Mouse (Mus musculus): ENCODE results near the gene Pcolce. TPM values are rescaled to one million over a fixed set of nuclear protein-coding genes. Genes with fewer than 3 reads are reported as not detected.

Gene Pcolce
- 153 and 165 TPM in 2 replicates for polyA plus RNA-seq (2016; fragmentation: Nextera tagmentation; extraction: Ambion mirVana)

GRCm38 (mm10) chr5:137613550-137613949 is at the start of gene Pcolce:
Gene Pcolce, minus strand, starts transcription at chr5:137613784.
- peak; percentile 33 for DNase-seq (ENCODE audit: low spot score)
- no peaks in the 10 kb centered on the region for H3K9me3 ChIP-seq (replicated peaks)
- 0 out of 2 replicates have a peak within 1 kb of the TSS, but pooled peaks have one; percentile 2 for H3K4me3 ChIP-seq
- peak within 1 kb of the TSS; percentile 96 for H3K27ac ChIP-seq
- H3K4me1 ChIP-seq, result peaks cover 57% of the 10 kb centered on the region
- WGBS, result 49% methylated on average over 11 of the region's 11 CpGs
- no peaks in the 10 kb centered on the region for H3K27me3 ChIP-seq (ENCODE audit: low read depth, poor library complexity, severe bottlenecking)
- H3K36me3 ChIP-seq, result peaks cover 3% of the 10 kb centered on the region

- DNase-seq (ENCODE audit: low spot score), result no peak
- Histone ChIP-seq H3K4me1 (no peaks in the 10 kb centered on the region), H3K9me3 (replicated peaks) (no peaks in the 10 kb centered on the region), H3K4me3 (no peak overlapping the region), H3K27me3 (ENCODE audit: low read depth, poor library complexity, severe bottlenecking) (no peaks in the 10 kb centered on the region), H3K36me3 (peaks cover 94% of the 10 kb centered on the region), H3K27ac (no peak overlapping the region)
- WGBS, result 85% methylated on average over 9 of the region's 9 CpGs
These were observed 49.5 kb upstream of the Pcolce start for GRCm38 (mm10) chr5:137663057-137663456.

GRCm38 (mm10) chr5:137660064-137660688 is 46.6 kb upstream of the Pcolce start:
- H3K27ac ChIP-seq, result no peak overlapping the region
- 85% methylated on average over 6 of the region's 6 CpGs for WGBS
- no peaks in the 10 kb centered on the region for H3K27me3 ChIP-seq (ENCODE audit: low read depth, poor library complexity, severe bottlenecking)
- no peak for DNase-seq (ENCODE audit: low spot score)
- H3K36me3 ChIP-seq, result peaks cover 71% of the 10 kb centered on the region
- H3K4me1 ChIP-seq, result peaks cover 3% of the 10 kb centered on the region; the same call in 1 of the 2 replicates
- H3K4me3 ChIP-seq, result no peak overlapping the region
- no peaks in the 10 kb centered on the region for H3K9me3 ChIP-seq (replicated peaks)

- H3K4me3 ChIP-seq, result no peak overlapping the region
- DNase-seq (ENCODE audit: low spot score), result peak; percentile 56
- H3K27me3 ChIP-seq (ENCODE audit: low read depth, poor library complexity, severe bottlenecking), result no peaks in the 10 kb centered on the region
- WGBS, result 37% methylated on average over 6 of the region's 6 CpGs
- no peak overlapping the region for H3K27ac ChIP-seq
- peaks cover 3% of the 10 kb centered on the region; the same call in 1 of the 2 replicates for H3K4me1 ChIP-seq
- peaks cover 71% of the 10 kb centered on the region for H3K36me3 ChIP-seq
- H3K9me3 ChIP-seq (replicated peaks), result no peaks in the 10 kb centered on the region
These were observed 43.4 kb upstream of the Pcolce start for GRCm38 (mm10) chr5:137656977-137657376.

GRCm38 (mm10) chr5:137654746-137655145 is 41.2 kb upstream of the Pcolce start:
- 79% methylated on average over 6 of the region's 7 CpGs for WGBS
- H3K27ac ChIP-seq, result no peak overlapping the region
- H3K9me3 ChIP-seq (replicated peaks), result no peaks in the 10 kb centered on the region
- H3K4me3 ChIP-seq, result no peak overlapping the region
- DNase-seq (ENCODE audit: low spot score), result no peak
- peaks cover 9% of the 10 kb centered on the region for H3K4me1 ChIP-seq
- H3K36me3 ChIP-seq, result peaks cover 62% of the 10 kb centered on the region
- no peaks in the 10 kb centered on the region for H3K27me3 ChIP-seq (ENCODE audit: low read depth, poor library complexity, severe bottlenecking)

- Histone ChIP-seq H3K4me3 (no peak overlapping the region), H3K27me3 (ENCODE audit: low read depth, poor library complexity, severe bottlenecking) (no peaks in the 10 kb centered on the region), H3K36me3 (peaks cover 48% of the 10 kb centered on the region), H3K4me1 (peaks cover 22% of the 10 kb centered on the region), H3K9me3 (replicated peaks) (no peaks in the 10 kb centered on the region), H3K27ac (no peak overlapping the region)
- no peak for DNase-seq (ENCODE audit: low spot score)
- WGBS, result 94% methylated on average over 10 of the region's 10 CpGs
These were observed 39.8 kb upstream of the Pcolce start for GRCm38 (mm10) chr5:137653366-137653765.

GRCm38 (mm10) chr5:137652474-137652873 is 38.9 kb upstream of the Pcolce start:
- no peak overlapping the region for H3K4me3 ChIP-seq
- H3K27ac ChIP-seq, result 0 out of 2 replicates have a peak overlapping the region, but pooled peaks have one; percentile 30
- H3K9me3 ChIP-seq (replicated peaks), result no peaks in the 10 kb centered on the region
- peaks cover 43% of the 10 kb centered on the region for H3K36me3 ChIP-seq
- H3K27me3 ChIP-seq (ENCODE audit: low read depth, poor library complexity, severe bottlenecking), result no peaks in the 10 kb centered on the region
- WGBS, result 25% methylated on average over 3 of the region's 3 CpGs
- DNase-seq (ENCODE audit: low spot score), result peak; percentile 74
- H3K4me1 ChIP-seq, result peaks cover 31% of the 10 kb centered on the region

GRCm38 (mm10) chr5:137649669-137650571 is 36.3 kb upstream of the Pcolce start:
- H3K4me3 ChIP-seq, result peak overlapping the region; percentile 28; the same call in 1 of the 2 replicates
- peak; percentile 50 for DNase-seq (ENCODE audit: low spot score)
- no peaks in the 10 kb centered on the region for H3K9me3 ChIP-seq (replicated peaks)
- peak overlapping the region; percentile 53 for H3K27ac ChIP-seq
- H3K27me3 ChIP-seq (ENCODE audit: low read depth, poor library complexity, severe bottlenecking), result peaks cover 25% of the 10 kb centered on the region
- WGBS, result 11% methylated on average over 18 of the region's 18 CpGs
- H3K36me3 ChIP-seq, result peaks cover 36% of the 10 kb centered on the region
- peaks cover 45% of the 10 kb centered on the region for H3K4me1 ChIP-seq

GRCm38 (mm10) chr5:137649251-137649650 is 35.7 kb upstream of the Pcolce start:
- WGBS, result 59% methylated on average over 4 of the region's 4 CpGs
- Histone ChIP-seq H3K27me3 (ENCODE audit: low read depth, poor library complexity, severe bottlenecking) (peaks cover 32% of the 10 kb centered on the region), H3K27ac (peak overlapping the region; percentile 77), H3K9me3 (replicated peaks) (no peaks in the 10 kb centered on the region), H3K4me1 (peaks cover 49% of the 10 kb centered on the region), H3K4me3 (no peak overlapping the region), H3K36me3 (peaks cover 30% of the 10 kb centered on the region)
- no peak for DNase-seq (ENCODE audit: low spot score)

- peak; percentile 43 for DNase-seq (ENCODE audit: low spot score)
- Histone ChIP-seq H3K4me1 (peaks cover 54% of the 10 kb centered on the region), H3K36me3 (peaks cover 23% of the 10 kb centered on the region), H3K9me3 (replicated peaks) (no peaks in the 10 kb centered on the region), H3K27me3 (ENCODE audit: low read depth, poor library complexity, severe bottlenecking) (peaks cover 44% of the 10 kb centered on the region), H3K4me3 (peak overlapping the region; percentile 21; the same call in 1 of the 2 replicates), H3K27ac (peak overlapping the region; percentile 77)
- WGBS, result 56% methylated on average over 9 of the region's 9 CpGs
These were observed 34.4 kb upstream of the Pcolce start for GRCm38 (mm10) chr5:137647827-137648601.

GRCm38 (mm10) chr5:137645652-137646091 is 32.1 kb upstream of the Pcolce start, which contains the start of gene Irs3:
Gene Irs3, minus strand, starts transcription at chr5:137645714.
- no peak for DNase-seq (ENCODE audit: low spot score)
- Histone ChIP-seq H3K9me3 (replicated peaks) (no peaks in the 10 kb centered on the region), H3K4me3 (peak within 1 kb of the TSS; percentile 50), H3K27me3 (ENCODE audit: low read depth, poor library complexity, severe bottlenecking) (peaks cover 52% of the 10 kb centered on the region), H3K36me3 (peaks cover 28% of the 10 kb centered on the region), H3K27ac (peak within 1 kb of the TSS; percentile 50), H3K4me1 (peaks cover 60% of the 10 kb centered on the region)
- 9% methylated on average over 11 of the region's 11 CpGs for WGBS

- Histone ChIP-seq H3K4me3 (peak overlapping the region; percentile 50), H3K4me1 (peaks cover 64% of the 10 kb centered on the region), H3K36me3 (peaks cover 34% of the 10 kb centered on the region), H3K27me3 (ENCODE audit: low read depth, poor library complexity, severe bottlenecking) (peaks cover 52% of the 10 kb centered on the region), H3K27ac (peak overlapping the region; percentile 26; the same call in 1 of the 2 replicates), H3K9me3 (replicated peaks) (no peaks in the 10 kb centered on the region)
- DNase-seq (ENCODE audit: low spot score), result peak; percentile 66
- 2% methylated on average over 44 of the region's 44 CpGs for WGBS
These were observed 31.6 kb upstream of the Pcolce start for GRCm38 (mm10) chr5:137645091-137645651.

All from limb, embryonic 10.5 days (tissue).